Comparison of ENCODE assay signal across 29 mouse cellular contexts in genomic region chr8:91576918-91577241, GRCm38 (mm10).
A peak's percentile ranks its signal among the peaks of the same experiment; 100 is the strongest.
DNase-seq lines count a peak whose midpoint lies in the region; ATAC-seq and TF ChIP-seq lines count a peak whose summit lies in the region.
"Had no signal": no experiment of that assay in that cellular context is flagged by ENCODE, and none has a peak within 500 bp of the region (broad histone marks: within the 10 kb centered on the region; RNA-seq: fewer than 3 reads in every experiment).

No protein-coding gene starts in this region.

- no peaks in the 10 kb centered on the region for H3K9me3 ChIP-seq in forebrain, embryonic 10.5 days
- no peaks in the 10 kb centered on the region for H3K9me3 ChIP-seq in forebrain, embryonic 14.5 days (replicated peaks; ENCODE audit: control insufficient read depth, low read length)
- no peaks in the 10 kb centered on the region for H3K9me3 ChIP-seq in hindbrain, embryonic 10.5 days
- H3K9me3 ChIP-seq in hindbrain, embryonic 13.5 days: no peaks in the 10 kb centered on the region
- H3K9me3 ChIP-seq in midbrain, embryonic 11.5 days (ENCODE audit: control insufficient read depth, low read length): no peaks in the 10 kb centered on the region
- no peaks in the 10 kb centered on the region for H3K9me3 ChIP-seq in midbrain, embryonic 15.5 days
- H3K9me3 ChIP-seq in hindbrain, postnatal 0 days (ENCODE audit: low read length): no peaks in the 10 kb centered on the region
- H3K9me3 ChIP-seq: embryonic facial prominence, embryonic 13.5 days; G1E; limb, embryonic 10.5 days; limb, embryonic 15.5 days; liver, embryonic 13.5 days; stomach, embryonic 15.5 days had no signal

- TF ChIP-seq CTCF in hindbrain, postnatal 0 days (IDR thresholded peaks at IDR 0.05; ENCODE audit: low read depth): no peak

- no peak for DNase-seq in forebrain, embryonic 10.5 days (ENCODE audit: extremely low spot score, low spot score)
- DNase-seq in forebrain, embryonic 14.5 days (ENCODE audit: low spot score): no peak
- DNase-seq in hindbrain, embryonic 10.5 days (ENCODE audit: low spot score): no peak
- DNase-seq in midbrain, embryonic 11.5 days (ENCODE audit: low spot score, missing footprints): peak; percentile 91
- DNase-seq in hindbrain, postnatal 0 days (ENCODE audit: low spot score): no peak
- DNase-seq in embryo, embryonic 10 days (ENCODE audit: low spot score): no peak
- DNase-seq: adrenal gland, postnatal 10 days; cerebellum, adult 9-10 months; cerebellum, postnatal 36 days; forebrain, postnatal 0 days; gastrocnemius, postnatal 14 days; kidney, adult 8-10 months; kidney, postnatal 14 days; layer of hippocampus, adult 9-11 months; liver, embryonic 13.5 days; lung, postnatal 4 days; right cerebral cortex, postnatal 25 days; thymus, adult 18-20 months; thymus, postnatal 36 days had no signal

- H3K9ac ChIP-seq in forebrain, embryonic 14.5 days (ENCODE audit: low read length): no peak overlapping the region
- H3K9ac ChIP-seq in hindbrain, embryonic 13.5 days: no peak overlapping the region
- no peak overlapping the region for H3K9ac ChIP-seq in midbrain, embryonic 11.5 days (ENCODE audit: low read length)
- no peak overlapping the region for H3K9ac ChIP-seq in midbrain, embryonic 15.5 days
- no peak overlapping the region for H3K9ac ChIP-seq in hindbrain, postnatal 0 days (replicated peaks; ENCODE audit: low read length)
- H3K9ac ChIP-seq: embryonic facial prominence, embryonic 13.5 days; forebrain, postnatal 0 days; limb, embryonic 15.5 days; liver, embryonic 13.5 days; stomach, embryonic 15.5 days had no signal

- H3K36me3 ChIP-seq in forebrain, embryonic 10.5 days (replicated peaks): no peaks in the 10 kb centered on the region; the same call in 1 of the 2 replicates
- no peaks in the 10 kb centered on the region for H3K36me3 ChIP-seq in forebrain, embryonic 14.5 days (ENCODE audit: control insufficient read depth, insufficient read depth, low read length)
- H3K36me3 ChIP-seq in hindbrain, embryonic 10.5 days: no peaks in the 10 kb centered on the region
- no peaks in the 10 kb centered on the region for H3K36me3 ChIP-seq in hindbrain, embryonic 13.5 days
- H3K36me3 ChIP-seq in midbrain, embryonic 11.5 days (ENCODE audit: control insufficient read depth, insufficient read depth, low read length): no peaks in the 10 kb centered on the region
- H3K36me3 ChIP-seq in midbrain, embryonic 15.5 days (replicated peaks): no peaks in the 10 kb centered on the region
- H3K36me3 ChIP-seq in hindbrain, postnatal 0 days (ENCODE audit: insufficient read depth, low read length): no peaks in the 10 kb centered on the region
- H3K36me3 ChIP-seq: embryonic facial prominence, embryonic 13.5 days; limb, embryonic 10.5 days; limb, embryonic 15.5 days; liver, embryonic 13.5 days; stomach, embryonic 15.5 days had no signal

- WGBS in forebrain, embryonic 10.5 days: 27% methylated on average over 6 of the region's 6 CpGs
- 34% methylated on average over 6 of the region's 6 CpGs for WGBS in forebrain, embryonic 14.5 days
- 15% methylated on average over 6 of the region's 6 CpGs for WGBS in hindbrain, embryonic 10.5 days
- WGBS in hindbrain, embryonic 13.5 days: 22% methylated on average over 6 of the region's 6 CpGs
- WGBS in midbrain, embryonic 11.5 days: 10% methylated on average over 6 of the region's 6 CpGs
- 17% methylated on average over 6 of the region's 6 CpGs for WGBS in midbrain, embryonic 15.5 days
- WGBS in hindbrain, postnatal 0 days: 43% methylated on average over 6 of the region's 6 CpGs

- H3K4me2 ChIP-seq in forebrain, embryonic 14.5 days (ENCODE audit: low read length): no peak overlapping the region
- H3K4me2 ChIP-seq in hindbrain, embryonic 13.5 days: no peak overlapping the region
- no peak overlapping the region for H3K4me2 ChIP-seq in midbrain, embryonic 11.5 days
- no peak overlapping the region for H3K4me2 ChIP-seq in midbrain, embryonic 15.5 days
- H3K4me2 ChIP-seq in hindbrain, postnatal 0 days (ENCODE audit: low read depth, low read length): no peak overlapping the region
- H3K4me2 ChIP-seq: embryonic facial prominence, embryonic 13.5 days; limb, embryonic 15.5 days; liver, embryonic 13.5 days; stomach, embryonic 15.5 days had no signal

- H3K4me3 ChIP-seq in forebrain, embryonic 10.5 days: no peak overlapping the region
- H3K4me3 ChIP-seq in forebrain, embryonic 14.5 days (ENCODE audit: low read depth, low read length): no peak overlapping the region
- H3K4me3 ChIP-seq in hindbrain, embryonic 10.5 days: no peak overlapping the region
- H3K4me3 ChIP-seq in hindbrain, embryonic 13.5 days: no peak overlapping the region
- H3K4me3 ChIP-seq in midbrain, embryonic 11.5 days (ENCODE audit: low read depth, low read length): no peak overlapping the region
- H3K4me3 ChIP-seq in midbrain, embryonic 15.5 days: no peak overlapping the region
- H3K4me3 ChIP-seq in hindbrain, postnatal 0 days (ENCODE audit: low read length): no peak overlapping the region
- H3K4me3 ChIP-seq: embryonic facial prominence, embryonic 13.5 days; limb, embryonic 15.5 days; liver, embryonic 13.5 days; megakaryocyte, embryonic 14.5 days; stomach, embryonic 15.5 days had no signal

- peaks cover 43% of the 10 kb centered on the region for H3K4me1 ChIP-seq in forebrain, embryonic 10.5 days
- peaks cover 14% of the 10 kb centered on the region for H3K4me1 ChIP-seq in forebrain, embryonic 14.5 days (ENCODE audit: control insufficient read depth, insufficient read depth, low read length)
- H3K4me1 ChIP-seq in hindbrain, embryonic 10.5 days (replicated peaks): peaks cover 38% of the 10 kb centered on the region
- H3K4me1 ChIP-seq in hindbrain, embryonic 13.5 days (replicated peaks): peaks cover 30% of the 10 kb centered on the region
- H3K4me1 ChIP-seq in midbrain, embryonic 11.5 days (ENCODE audit: control insufficient read depth, insufficient read depth, low read length): peaks cover 21% of the 10 kb centered on the region
- peaks cover 21% of the 10 kb centered on the region for H3K4me1 ChIP-seq in midbrain, embryonic 15.5 days
- H3K4me1 ChIP-seq in hindbrain, postnatal 0 days (ENCODE audit: insufficient read depth, low read length): 0 out of 2 replicates have a peak, but pooled peaks cover 3% of the 10 kb centered on the region
- H3K4me1 ChIP-seq: liver, embryonic 13.5 days had no signal

- H3K27ac ChIP-seq in forebrain, embryonic 10.5 days: 0 out of 2 replicates have a peak overlapping the region, but pooled peaks have one; percentile 56
- H3K27ac ChIP-seq in forebrain, embryonic 14.5 days (ENCODE audit: low read depth, low read length): no peak overlapping the region
- H3K27ac ChIP-seq in hindbrain, embryonic 10.5 days: peak overlapping the region; percentile 73
- H3K27ac ChIP-seq in hindbrain, embryonic 13.5 days: no peak overlapping the region
- no peak overlapping the region for H3K27ac ChIP-seq in midbrain, embryonic 11.5 days (ENCODE audit: low read depth, low read length)
- no peak overlapping the region for H3K27ac ChIP-seq in midbrain, embryonic 15.5 days
- H3K27ac ChIP-seq in hindbrain, postnatal 0 days: no peak overlapping the region
- H3K27ac ChIP-seq: embryonic facial prominence, embryonic 13.5 days; limb, embryonic 15.5 days; liver, embryonic 13.5 days; stomach, embryonic 15.5 days had no signal

- no peak for ATAC-seq in forebrain, embryonic 14.5 days
- no peak for ATAC-seq in hindbrain, embryonic 13.5 days (ENCODE audit: low FRiP score)
- no peak for ATAC-seq in midbrain, embryonic 11.5 days (ENCODE audit: low FRiP score)
- ATAC-seq in midbrain, embryonic 15.5 days (replicated peaks): no peak
- peak; percentile 47; the same call in 1 of the 2 replicates for ATAC-seq in hindbrain, postnatal 0 days
- ATAC-seq: intestine, embryonic 16.5 days; lung, postnatal 0 days had no signal

- peaks cover 43% of the 10 kb centered on the region for H3K27me3 ChIP-seq in forebrain, embryonic 10.5 days (ENCODE audit: poor library complexity, severe bottlenecking)
- H3K27me3 ChIP-seq in forebrain, embryonic 14.5 days (replicated peaks; ENCODE audit: control insufficient read depth, insufficient read depth, low read length): no peaks in the 10 kb centered on the region
- no peaks in the 10 kb centered on the region for H3K27me3 ChIP-seq in hindbrain, embryonic 10.5 days (ENCODE audit: insufficient read depth, poor library complexity, severe bottlenecking)
- 0 out of 2 replicates have a peak, but pooled peaks cover 7% of the 10 kb centered on the region for H3K27me3 ChIP-seq in hindbrain, embryonic 13.5 days
- no peaks in the 10 kb centered on the region for H3K27me3 ChIP-seq in midbrain, embryonic 11.5 days (ENCODE audit: control insufficient read depth, insufficient read depth, low read length)
- H3K27me3 ChIP-seq in midbrain, embryonic 15.5 days (replicated peaks): 0 out of 2 replicates have a peak, but pooled peaks cover 3% of the 10 kb centered on the region
- no peaks in the 10 kb centered on the region for H3K27me3 ChIP-seq in hindbrain, postnatal 0 days (ENCODE audit: insufficient read depth, low read length)
- H3K27me3 ChIP-seq: limb, embryonic 15.5 days; liver, embryonic 13.5 days; megakaryocyte, embryonic 14.5 days; stomach, embryonic 15.5 days had no signal

Comparison
In these comparisons a context has a peak if more than half of its experiments do, and no peak if none do; other contexts are left out.
1. H3K27ac ChIP-seq: peak in forebrain, embryonic 10.5 days (single experiment) and hindbrain, embryonic 10.5 days (single experiment); none in forebrain, embryonic 14.5 days (single experiment), hindbrain, embryonic 13.5 days (single experiment), midbrain, embryonic 11.5 days (single experiment), midbrain, embryonic 15.5 days (single experiment) and hindbrain, postnatal 0 days (single experiment).